Mouse (Mus musculus) small intestine, adult 2 months (tissue): ENCODE measurements at regions not wholly inside any gene's neighbourhood (a gene's known extent, or its start where the extent isn't known, plus 50 kb on each side); places are given as distances from the start of the nearest gene placed in this dataset.

Experiments used
- H3K27ac ChIP-seq: fragments of 200-500 bp; 2 replicates; pipeline ENCODE4 v1.5.1; 2012; ENCODE audit warnings: low read depth, low read length, control low read depth, inconsistent platforms; ENCODE audit not compliant: insufficient read depth
- H3K27me3 ChIP-seq: fragments of 200-500 bp; 2 replicates; pipeline ENCODE4 v1.6.1; 2012; ENCODE audit warnings: mild to moderate bottlenecking, moderate library complexity, low read length, inconsistent platforms; ENCODE audit not compliant: control insufficient read depth, insufficient read depth
- H3K36me3 ChIP-seq: fragments of 200-500 bp; 2 replicates; pipeline ENCODE4 v1.6.1; 2012; ENCODE audit warnings: mild to moderate bottlenecking, low read length, control low read depth, inconsistent platforms; ENCODE audit not compliant: control insufficient read depth, insufficient read depth
- H3K4me1 ChIP-seq: fragments of 200-500 bp; 2 replicates; pipeline ENCODE4 v1.6.1; 2012; ENCODE audit warnings: low read length, inconsistent platforms, mixed read lengths; ENCODE audit not compliant: control insufficient read depth, insufficient read depth, insufficient read length
- H3K4me3 ChIP-seq: fragments of 200-500 bp; 2 replicates; pipeline ENCODE4 v1.5.1; 2012; ENCODE audit warnings: low read depth, mild to moderate bottlenecking, control low read depth, inconsistent platforms, low read length, moderate library complexity
- CTCF ChIP-seq: fragments of 200-500 bp; IDR thresholded peaks from 2 replicates; pipeline ENCODE4 v1.5.1; 2012; ENCODE audit warnings: low read depth, mild to moderate bottlenecking, control low read depth, inconsistent platforms, low read length, moderate library complexity, mixed read lengths; ENCODE audit not compliant: insufficient replicate concordance, insufficient read length; ENCODE audit errors: extremely low read depth
- POLR2A ChIP-seq: fragments of 200-500 bp; IDR thresholded peaks from 2 replicates; pipeline ENCODE4 v1.6.1; 2012; ENCODE audit warnings: low read depth, mild to moderate bottlenecking, control low read depth, inconsistent platforms, low read length, moderate library complexity
- WGBS: fragments of 180-500 bp; shearing (Covaris S2); methylation state at CpG from one replicate; pipeline ENCODE4 v1.1.7; 2018; 5-methylcytosine and 5-hydroxymethylcytosine counted together

- no peaks in the 10 kb centered on the region for H3K36me3 ChIP-seq
- no peaks in the 10 kb centered on the region for H3K27me3 ChIP-seq
- 84% methylated on average over 6 of the region's 6 CpGs for WGBS
- TF ChIP-seq CTCF, result no peak
- no peak for TF ChIP-seq POLR2A
- no peak overlapping the region for H3K27ac ChIP-seq
- no peak overlapping the region for H3K4me3 ChIP-seq
- peaks cover 11% of the 10 kb centered on the region; the same call in 1 of the 2 replicates for H3K4me1 ChIP-seq
Measured at GRCm38 (mm10) chr16:44662966-44663600, 61.0 kb upstream of the Nepro start.

GRCm38 (mm10) chr16:44660996-44661876 lies 62.9 kb upstream of the Nepro start:
- Histone ChIP-seq H3K27me3 (no peaks in the 10 kb centered on the region), H3K27ac (no peak overlapping the region), H3K4me1 (peaks cover 8% of the 10 kb centered on the region; the same call in 1 of the 2 replicates), H3K36me3 (no peaks in the 10 kb centered on the region), H3K4me3 (no peak overlapping the region)
- WGBS, result 69% methylated on average over 4 of the region's 4 CpGs
- TF ChIP-seq CTCF (no peak), POLR2A (no peak)

- Histone ChIP-seq H3K36me3 (no peaks in the 10 kb centered on the region), H3K4me3 (no peak overlapping the region), H3K4me1 (no peaks in the 10 kb centered on the region), H3K27me3 (no peaks in the 10 kb centered on the region), H3K27ac (no peak overlapping the region)
- 79% methylated on average over 8 of the region's 8 CpGs for WGBS
- no peak for TF ChIP-seq CTCF
- TF ChIP-seq POLR2A, result no peak
Measured at GRCm38 (mm10) chr16:44658306-44658705, 65.8 kb upstream of the Nepro start.

- no peak overlapping the region for H3K27ac ChIP-seq
- 91% methylated on average over 1 of the region's 1 CpGs for WGBS
- H3K4me3 ChIP-seq, result no peak overlapping the region
- H3K36me3 ChIP-seq, result no peaks in the 10 kb centered on the region
- no peaks in the 10 kb centered on the region for H3K4me1 ChIP-seq
- TF ChIP-seq POLR2A (no peak), CTCF (no peak)
- H3K27me3 ChIP-seq, result no peaks in the 10 kb centered on the region
Measured at GRCm38 (mm10) chr16:44656181-44656580, 67.9 kb upstream of the Nepro start.

DNA sequence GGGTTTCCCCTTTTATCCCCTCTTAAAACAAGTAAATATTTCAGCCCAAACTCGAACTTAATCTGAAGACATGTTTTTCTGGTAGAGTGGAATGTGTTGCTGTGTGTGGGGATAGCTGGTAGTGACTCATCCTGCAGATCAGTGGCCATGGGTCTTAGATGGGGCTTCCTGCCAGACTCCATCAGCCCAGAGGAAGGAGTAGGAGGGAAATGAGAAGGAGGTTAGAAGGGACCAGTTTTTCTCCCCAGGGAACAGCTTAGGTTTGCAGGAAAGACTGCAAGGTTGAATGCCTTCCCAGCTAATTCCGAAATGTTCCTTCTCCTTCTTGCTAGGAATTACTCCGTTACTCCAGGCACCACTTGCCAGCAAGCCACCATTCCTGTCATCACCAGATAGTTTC lies 68.8 kb upstream of the Nepro start:
- Histone ChIP-seq H3K27me3 (no peaks in the 10 kb centered on the region), H3K4me3 (no peak overlapping the region), H3K4me1 (no peaks in the 10 kb centered on the region), H3K27ac (no peak overlapping the region), H3K36me3 (no peaks in the 10 kb centered on the region)
- TF ChIP-seq CTCF (no peak), POLR2A (no peak)
- WGBS, result 66% methylated on average over 3 of the region's 3 CpGs

- 57% methylated on average over 2 of the region's 2 CpGs for WGBS
- H3K36me3 ChIP-seq, result no peaks in the 10 kb centered on the region
- H3K27ac ChIP-seq, result no peak overlapping the region
- no peaks in the 10 kb centered on the region for H3K27me3 ChIP-seq
- H3K4me3 ChIP-seq, result no peak overlapping the region
- no peaks in the 10 kb centered on the region for H3K4me1 ChIP-seq
- TF ChIP-seq CTCF (no peak), POLR2A (no peak)
Measured at GRCm38 (mm10) chr16:44648547-44649223, 75.4 kb upstream of the Nepro start.

DNA sequence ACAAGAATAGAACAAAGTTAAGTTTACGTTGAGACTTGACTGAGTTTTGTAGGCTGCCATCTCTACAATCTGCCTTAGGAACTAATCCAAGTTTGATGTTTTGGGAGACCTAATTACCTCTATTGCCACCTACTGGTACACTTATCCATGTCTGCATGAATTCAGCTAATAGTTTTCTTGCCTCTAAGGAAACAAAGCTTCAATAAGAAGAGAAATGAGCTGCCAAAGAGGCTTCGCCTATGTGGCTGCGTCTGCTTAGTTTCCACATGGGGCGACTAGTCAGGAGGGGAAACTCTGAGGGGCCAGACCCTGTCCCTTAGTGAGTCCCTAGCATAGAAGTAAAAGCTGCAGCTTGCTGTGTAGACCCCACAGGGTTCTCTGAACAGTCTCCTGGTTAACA lies 80.1 kb upstream of the Nepro start:
- no peaks in the 10 kb centered on the region for H3K4me1 ChIP-seq
- TF ChIP-seq CTCF (peak; percentile 15; the same call in 1 of the 2 replicates), POLR2A (no peak)
- H3K4me3 ChIP-seq, result no peak overlapping the region
- 16% methylated on average over 4 of the region's 4 CpGs for WGBS
- H3K27ac ChIP-seq, result no peak overlapping the region
- no peaks in the 10 kb centered on the region for H3K36me3 ChIP-seq
- no peaks in the 10 kb centered on the region for H3K27me3 ChIP-seq
